Mouse (Mus musculus) splenic B cell, adult 2 months (primary cell): ENCODE results near the gene Srrm3.

Experiments
- DNase-seq: peaks from one replicate; pipeline ENCODE4 v3.0.0-alpha.2; 2011; ENCODE audit warnings: low read depth, low spot score
- H3K27me3 ChIP-seq: 2 replicates; pipeline ENCODE4 v1.6.1; 2012; ENCODE audit warnings: mild to moderate bottlenecking, low read length, moderate library complexity, mixed read lengths; ENCODE audit not compliant: control insufficient read depth, poor library complexity, insufficient read depth, severe bottlenecking
- H3K36me3 ChIP-seq: 2 replicates; pipeline ENCODE4 v1.6.1; 2012; ENCODE audit warnings: mild to moderate bottlenecking, low read length, moderate library complexity, mixed read lengths; ENCODE audit not compliant: control insufficient read depth, poor library complexity, insufficient read depth, severe bottlenecking

The Srrm3 gene

GRCm38 (mm10) chr5:135802641-135803040 lies 4.0 kb upstream of the Srrm3 start:
- H3K36me3 ChIP-seq: no peaks in the 10 kb centered on the region
- no peak for DNase-seq
- no peaks in the 10 kb centered on the region for H3K27me3 ChIP-seq

- Histone ChIP-seq H3K27me3 (no peaks in the 10 kb centered on the region), H3K36me3 (no peaks in the 10 kb centered on the region)
- DNase-seq: peak; percentile 14
Measured at GRCm38 (mm10) chr5:135803135-135803534, 3.6 kb upstream of the Srrm3 start.

- H3K27me3 ChIP-seq: no peaks in the 10 kb centered on the region
- no peaks in the 10 kb centered on the region for H3K36me3 ChIP-seq
- no peak for DNase-seq
Measured at GRCm38 (mm10) chr5:135803676-135804075, 3.0 kb upstream of the Srrm3 start.

GRCm38 (mm10) chr5:135804735-135805134 lies 2.0 kb upstream of the Srrm3 start:
- no peaks in the 10 kb centered on the region for H3K36me3 ChIP-seq
- no peak for DNase-seq
- H3K27me3 ChIP-seq: no peaks in the 10 kb centered on the region

DNA sequence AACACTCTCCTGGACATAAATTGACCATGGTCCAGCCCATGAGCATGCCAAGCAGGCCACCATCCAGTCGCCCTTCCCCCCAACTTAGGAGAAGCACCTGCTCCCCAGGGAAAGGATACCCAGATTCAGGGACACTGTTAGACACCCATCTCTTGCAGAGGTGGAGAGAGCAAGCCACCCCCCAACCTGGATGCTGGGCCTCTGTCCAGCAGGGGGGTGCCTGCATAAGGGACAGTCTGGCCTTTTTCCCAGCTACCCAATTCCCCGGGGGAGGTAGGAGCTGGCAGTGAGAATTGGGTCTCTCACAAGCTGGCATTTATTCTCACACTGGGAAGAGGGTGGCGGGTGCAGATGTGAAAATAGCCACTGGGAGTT lies 560 bp downstream of the Srrm3 start:
- no peaks in the 10 kb centered on the region for H3K36me3 ChIP-seq
- no peak for DNase-seq
- H3K27me3 ChIP-seq: no peaks in the 10 kb centered on the region

- DNase-seq: no peak
- H3K27me3 ChIP-seq: no peaks in the 10 kb centered on the region
- H3K36me3 ChIP-seq: no peaks in the 10 kb centered on the region
Measured at GRCm38 (mm10) chr5:135812991-135813390, 6.3 kb downstream of the Srrm3 start.

GRCm38 (mm10) chr5:135818491-135818890 lies 11.8 kb downstream of the Srrm3 start:
- DNase-seq: no peak

GRCm38 (mm10) chr5:135822316-135822944 lies 15.7 kb downstream of the Srrm3 start:
- no peak for DNase-seq
- Histone ChIP-seq H3K36me3 (no peaks in the 10 kb centered on the region), H3K27me3 (no peaks in the 10 kb centered on the region)

More at GRCm38 (mm10) chr5:135818491-135818890, 11.8 kb downstream of the Srrm3 start:
- Histone ChIP-seq H3K36me3 (no peaks in the 10 kb centered on the region), H3K27me3 (no peaks in the 10 kb centered on the region)

DNA sequence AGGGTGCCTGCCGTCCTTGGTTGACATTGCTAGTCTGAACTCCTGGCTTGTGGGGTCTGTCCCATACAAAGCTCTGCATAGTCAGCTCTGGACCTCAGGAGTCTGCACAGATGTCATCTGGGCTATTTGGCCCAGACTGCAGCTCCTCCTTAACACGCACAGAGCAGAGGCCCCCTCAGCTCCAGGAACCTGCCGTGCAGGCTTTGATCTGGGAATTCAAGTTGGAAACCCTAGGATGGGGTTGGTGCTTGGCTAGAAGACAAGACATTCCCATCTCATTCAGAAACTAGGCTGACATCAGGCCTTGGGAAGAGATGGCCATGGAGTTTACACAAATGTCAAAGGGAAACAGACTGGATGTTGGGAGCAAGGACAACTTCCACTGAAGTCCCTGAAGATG lies 17.8 kb downstream of the Srrm3 start:
- Histone ChIP-seq H3K36me3 (no peaks in the 10 kb centered on the region), H3K27me3 (no peaks in the 10 kb centered on the region)
- no peak for DNase-seq

DNA sequence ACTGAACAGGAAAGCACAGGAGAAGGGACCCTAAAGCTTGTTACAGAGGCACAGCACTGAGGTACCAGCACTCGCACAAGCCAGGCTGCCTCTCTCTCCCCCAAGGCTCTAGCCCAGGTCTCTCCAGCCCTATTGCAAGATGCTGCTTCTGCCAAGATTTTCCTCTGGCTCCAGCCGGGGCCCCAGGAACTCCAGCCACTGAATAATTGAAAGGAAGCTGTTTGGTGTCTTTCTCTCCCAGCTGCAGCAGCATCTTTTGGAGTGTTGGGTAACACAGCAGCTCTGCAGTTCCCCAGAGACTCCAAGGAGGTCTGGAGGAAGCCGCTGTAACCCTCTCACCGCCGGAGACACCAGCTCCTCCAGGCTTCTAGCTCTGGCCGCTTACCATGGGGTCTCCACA lies 19.5 kb downstream of the Srrm3 start:
- no peak for DNase-seq
- H3K27me3 ChIP-seq: no peaks in the 10 kb centered on the region
- H3K36me3 ChIP-seq: no peaks in the 10 kb centered on the region

- Histone ChIP-seq H3K27me3 (no peaks in the 10 kb centered on the region), H3K36me3 (no peaks in the 10 kb centered on the region)
- DNase-seq: no peak
Measured at GRCm38 (mm10) chr5:135829381-135829780, 22.7 kb downstream of the Srrm3 start.

GRCm38 (mm10) chr5:135832729-135833128 lies 26.0 kb downstream of the Srrm3 start:
- no peaks in the 10 kb centered on the region for H3K27me3 ChIP-seq
- no peak for DNase-seq
- no peaks in the 10 kb centered on the region for H3K36me3 ChIP-seq

DNA sequence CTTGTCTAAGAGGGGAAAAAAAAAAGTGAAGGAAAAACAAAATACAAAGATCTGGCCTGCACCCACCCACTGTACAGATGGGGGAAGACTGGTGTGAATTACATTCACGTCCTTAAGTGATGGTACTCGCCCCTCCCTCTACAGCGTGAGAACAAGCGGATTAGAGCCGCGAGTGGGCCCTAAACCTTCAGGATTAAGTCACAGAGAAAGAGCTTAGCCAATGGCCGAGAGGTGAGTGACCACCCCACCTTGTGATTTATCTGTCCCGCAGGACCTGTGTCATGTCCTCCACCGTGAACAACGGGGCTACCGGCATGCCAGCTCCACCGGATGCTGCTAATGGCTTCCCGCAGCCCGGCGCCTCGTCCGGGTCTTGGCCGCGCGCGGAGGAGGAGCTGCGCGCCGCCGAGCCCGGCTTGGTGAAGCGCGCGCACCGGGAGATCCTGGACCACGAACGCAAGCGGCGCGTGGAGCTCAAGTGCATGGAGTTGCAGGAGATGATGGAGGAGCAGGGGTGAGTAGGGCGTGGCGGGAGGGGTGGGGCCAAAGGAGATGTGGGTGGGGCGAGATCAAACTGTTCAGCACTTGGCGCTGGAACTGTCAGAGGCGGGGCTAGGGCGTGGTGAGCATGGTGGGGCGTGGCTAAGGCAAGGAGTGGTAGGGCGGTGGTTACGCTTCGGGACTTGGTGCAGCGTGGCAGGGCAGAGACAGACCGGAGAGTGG lies 28.2 kb downstream of the Srrm3 start:
- Histone ChIP-seq H3K27me3 (no peaks in the 10 kb centered on the region), H3K36me3 (no peaks in the 10 kb centered on the region)
- peak; percentile 76 for DNase-seq

DNA sequence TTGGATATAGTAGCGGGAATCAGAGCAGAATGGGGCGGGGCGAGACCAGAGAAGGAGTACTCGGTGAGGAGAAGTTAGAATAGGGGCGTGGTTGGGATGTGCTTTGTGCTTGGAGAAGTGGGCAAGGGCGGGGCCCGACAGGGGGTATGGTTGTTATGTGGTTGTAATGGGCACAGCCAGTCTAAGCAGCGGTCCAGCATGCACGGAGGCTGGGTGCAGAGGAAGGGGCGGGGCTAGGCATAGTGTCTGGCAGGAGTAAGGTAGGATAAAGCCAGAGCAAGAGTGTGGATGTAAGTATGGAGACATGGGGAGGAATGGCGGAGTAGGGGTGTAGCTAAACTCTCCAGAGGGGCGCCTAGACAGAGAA lies 28.8 kb downstream of the Srrm3 start:
- no peaks in the 10 kb centered on the region for H3K36me3 ChIP-seq
- DNase-seq: no peak
- no peaks in the 10 kb centered on the region for H3K27me3 ChIP-seq

- no peak for DNase-seq
- H3K36me3 ChIP-seq: no peaks in the 10 kb centered on the region
- no peaks in the 10 kb centered on the region for H3K27me3 ChIP-seq
Measured at GRCm38 (mm10) chr5:135835981-135836380, 29.3 kb downstream of the Srrm3 start.

DNA sequence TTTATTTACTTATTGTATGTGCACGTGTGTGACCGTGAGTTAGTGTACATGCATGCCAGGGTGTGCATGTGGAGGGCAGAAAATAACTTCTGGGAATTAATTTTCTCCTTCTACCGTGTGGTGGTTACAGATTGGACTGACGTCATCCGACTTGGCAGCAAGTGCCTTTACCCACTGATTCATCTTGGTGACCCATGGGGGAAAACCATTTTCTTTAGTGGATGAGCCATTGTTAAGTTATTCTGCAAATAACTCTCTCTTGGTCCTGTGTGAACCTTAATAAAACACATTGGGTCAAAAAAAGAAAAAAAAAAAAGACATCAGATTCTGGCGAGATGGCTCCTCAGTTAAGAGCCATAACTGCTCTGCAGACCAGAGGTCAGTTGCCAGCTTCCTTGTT lies 35.0 kb downstream of the Srrm3 start:
- no peak for DNase-seq
- no peaks in the 10 kb centered on the region for H3K36me3 ChIP-seq

More for the DNA sequence above, 35.0 kb downstream of the Srrm3 start:
- H3K27me3 ChIP-seq: no peaks in the 10 kb centered on the region
